Mouse (Mus musculus): ENCODE results near the gene Ppp2r1b. TPM values are rescaled to one million over a fixed set of nuclear protein-coding genes. Genes with fewer than 3 reads are reported as not detected.

Gene Ppp2r1b
- polyA plus RNA-seq, 1 experiment, result 12.5 TPM

- TF ChIP-seq CTCF (IDR thresholded peaks at IDR 0.05; ENCODE audit: insufficient read depth, low read length), result no peak
- TF ChIP-seq POLR2A (IDR thresholded peaks at IDR 0.05; ENCODE audit: borderline replicate concordance, extremely low read depth, low read depth, low read length), result no peak
- WGBS, result 65% methylated on average over 3 of the region's 3 CpGs
- no peak for DNase-seq
- Histone ChIP-seq H3K4me1 (ENCODE audit: control insufficient read depth, insufficient read depth, low read length) (peaks cover 17% of the 10 kb centered on the region), H3K4me3 (replicated peaks; ENCODE audit: extremely low read depth, low read depth, low read length) (no peak overlapping the region)
Observed at GRCm38 (mm10) chr9:50890494-50891090, 45.5 kb downstream of the Ppp2r1b start.

GRCm38 (mm10) chr9:50893665-50894064 is 48.6 kb downstream of the Ppp2r1b start:
- WGBS, result 45% methylated on average over 4 of the region's 4 CpGs
- peak; percentile 31 for DNase-seq
- no peak for TF ChIP-seq POLR2A (IDR thresholded peaks at IDR 0.05; ENCODE audit: borderline replicate concordance, extremely low read depth, low read depth, low read length)
- 0 out of 2 replicates have a peak, but pooled peaks cover 5% of the 10 kb centered on the region for H3K4me1 ChIP-seq (ENCODE audit: control insufficient read depth, insufficient read depth, low read length)
- no peak overlapping the region for H3K4me3 ChIP-seq (replicated peaks; ENCODE audit: extremely low read depth, low read depth, low read length)

- WGBS, result 51% methylated on average over 7 of the region's 7 CpGs
- H3K4me3 ChIP-seq (replicated peaks; ENCODE audit: extremely low read depth, low read depth, low read length), result no peak overlapping the region
- TF ChIP-seq POLR2A (IDR thresholded peaks at IDR 0.05; ENCODE audit: borderline replicate concordance, extremely low read depth, low read depth, low read length), result no peak
- TF ChIP-seq CTCF (IDR thresholded peaks at IDR 0.05; ENCODE audit: insufficient read depth, low read length), result no peak
- peaks cover 6% of the 10 kb centered on the region for H3K4me1 ChIP-seq (ENCODE audit: control insufficient read depth, insufficient read depth, low read length)
- no peak for DNase-seq
Observed at GRCm38 (mm10) chr9:50900026-50900920, 55.2 kb downstream of the Ppp2r1b start.

DNA sequence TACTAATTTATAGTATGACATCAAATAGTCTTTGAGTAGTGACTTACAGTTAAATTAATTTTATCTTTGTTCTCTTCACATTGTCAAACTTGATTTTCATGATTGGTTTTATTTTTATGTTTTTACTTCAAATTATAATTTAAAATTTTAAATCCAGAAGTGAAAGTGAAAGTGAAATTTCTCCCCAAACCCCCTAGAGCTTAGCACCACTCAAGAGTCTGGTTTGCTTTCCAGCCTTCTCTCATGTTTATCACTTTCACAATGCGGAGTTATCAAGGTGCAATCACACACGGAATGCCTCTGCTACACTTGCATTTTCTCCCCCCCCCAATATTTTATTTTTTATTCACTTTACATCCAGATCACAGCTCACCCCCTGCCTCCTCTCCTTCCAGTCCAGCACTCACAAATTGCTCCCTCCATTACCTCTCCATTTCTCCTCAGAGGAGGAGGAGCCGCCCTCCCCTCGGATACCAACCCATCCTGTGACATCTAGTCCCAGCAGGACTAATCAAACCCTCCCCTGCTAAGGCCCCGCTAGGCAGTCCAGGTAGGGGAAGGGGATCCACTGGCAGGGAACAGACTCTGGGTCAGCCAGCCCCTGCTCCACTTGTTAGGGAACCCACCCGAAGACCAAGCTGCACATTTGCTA is 59.2 kb downstream of the Ppp2r1b start:
- WGBS, result 70% methylated on average over 6 of the region's 6 CpGs
- Histone ChIP-seq H3K4me3 (replicated peaks; ENCODE audit: extremely low read depth, low read depth, low read length) (no peak overlapping the region), H3K4me1 (ENCODE audit: control insufficient read depth, insufficient read depth, low read length) (peaks cover 9% of the 10 kb centered on the region)
- TF ChIP-seq CTCF (IDR thresholded peaks at IDR 0.05; ENCODE audit: insufficient read depth, low read length), result no peak
- no peak for TF ChIP-seq POLR2A (IDR thresholded peaks at IDR 0.05; ENCODE audit: borderline replicate concordance, extremely low read depth, low read depth, low read length)
- DNase-seq, result no peak

GRCm38 (mm10) chr9:50905321-50905720 is 60.2 kb downstream of the Ppp2r1b start:
- 62% methylated on average over 3 of the region's 3 CpGs for WGBS
- Histone ChIP-seq H3K4me1 (ENCODE audit: control insufficient read depth, insufficient read depth, low read length) (peaks cover 9% of the 10 kb centered on the region), H3K4me3 (replicated peaks; ENCODE audit: extremely low read depth, low read depth, low read length) (no peak overlapping the region)
- no peak for DNase-seq
- TF ChIP-seq CTCF (IDR thresholded peaks at IDR 0.05; ENCODE audit: insufficient read depth, low read length) (no peak), POLR2A (IDR thresholded peaks at IDR 0.05; ENCODE audit: borderline replicate concordance, extremely low read depth, low read depth, low read length) (no peak)

GRCm38 (mm10) chr9:50911861-50912515 is 66.9 kb downstream of the Ppp2r1b start:
- TF ChIP-seq CTCF (IDR thresholded peaks at IDR 0.05; ENCODE audit: insufficient read depth, low read length), result no peak
- TF ChIP-seq POLR2A (IDR thresholded peaks at IDR 0.05; ENCODE audit: borderline replicate concordance, extremely low read depth, low read depth, low read length), result no peak
- 79% methylated on average over 7 of the region's 7 CpGs for WGBS
- Histone ChIP-seq H3K4me3 (replicated peaks; ENCODE audit: extremely low read depth, low read depth, low read length) (no peak overlapping the region), H3K4me1 (ENCODE audit: control insufficient read depth, insufficient read depth, low read length) (no peaks in the 10 kb centered on the region)
- DNase-seq, result no peak

- Histone ChIP-seq H3K4me1 (ENCODE audit: control insufficient read depth, insufficient read depth, low read length) (no peaks in the 10 kb centered on the region), H3K4me3 (replicated peaks; ENCODE audit: extremely low read depth, low read depth, low read length) (no peak overlapping the region)
- WGBS, result 79% methylated on average over 3 of the region's 3 CpGs
- TF ChIP-seq CTCF (IDR thresholded peaks at IDR 0.05; ENCODE audit: insufficient read depth, low read length) (no peak), POLR2A (IDR thresholded peaks at IDR 0.05; ENCODE audit: borderline replicate concordance, extremely low read depth, low read depth, low read length) (no peak)
- no peak for DNase-seq
Observed at GRCm38 (mm10) chr9:50918131-50918530, 73.0 kb downstream of the Ppp2r1b start.

- no peak overlapping the region for H3K4me3 ChIP-seq (replicated peaks; ENCODE audit: extremely low read depth, low read depth, low read length)
- H3K4me1 ChIP-seq (ENCODE audit: control insufficient read depth, insufficient read depth, low read length), result no peaks in the 10 kb centered on the region
- no peak for DNase-seq
- WGBS, result 99% methylated on average over 2 of the region's 2 CpGs
- TF ChIP-seq POLR2A (IDR thresholded peaks at IDR 0.05; ENCODE audit: borderline replicate concordance, extremely low read depth, low read depth, low read length), result no peak
- no peak for TF ChIP-seq CTCF (IDR thresholded peaks at IDR 0.05; ENCODE audit: insufficient read depth, low read length)
Observed at GRCm38 (mm10) chr9:50919554-50919953, 74.5 kb downstream of the Ppp2r1b start.
